8 mouse cellular contexts compared by ENCODE assay signal in genomic region chr9:44084236-44084635, GRCm38 (mm10). TPM values are rescaled to one million over a fixed set of nuclear protein-coding genes. Genes with fewer than 3 reads are reported as not detected.
DNase-seq lines count a peak whose midpoint lies in the region; ATAC-seq and TF ChIP-seq lines count a peak whose summit lies in the region.

No protein-coding gene starts in this region.

- peak overlapping the region; percentile 96 for H3K27ac ChIP-seq in liver, adult 2 months (replicated peaks; ENCODE audit: insufficient read depth, low read depth, low read length)
- peak overlapping the region; percentile 85 for H3K27ac ChIP-seq in cortical plate, adult 2 months (ENCODE audit: insufficient read depth, low read length)
- H3K27ac ChIP-seq in intestine, embryonic 15.5 days: peak overlapping the region; percentile 66
- no peak overlapping the region for H3K27ac ChIP-seq in neural tube, embryonic 14.5 days (ENCODE audit: low read depth, low read length)

- H3K36me3 ChIP-seq in liver, adult 2 months (ENCODE audit: control insufficient read depth, insufficient read depth, low read length): no peaks in the 10 kb centered on the region
- H3K36me3 ChIP-seq in intestine, embryonic 15.5 days: no peaks in the 10 kb centered on the region
- no peaks in the 10 kb centered on the region for H3K36me3 ChIP-seq in neural tube, embryonic 14.5 days (ENCODE audit: control insufficient read depth, insufficient read depth, low read length)

- H3K9ac ChIP-seq in liver, adult 2 months (ENCODE audit: low read depth, low read length): peak overlapping the region; percentile 70
- peak overlapping the region; percentile 60 for H3K9ac ChIP-seq in intestine, embryonic 15.5 days
- no peak overlapping the region; the same call in 1 of the 2 replicates for H3K9ac ChIP-seq in neural tube, embryonic 14.5 days (replicated peaks; ENCODE audit: low read depth, low read length)

- H3K9me3 ChIP-seq in intestine, embryonic 15.5 days: no peaks in the 10 kb centered on the region
- no peaks in the 10 kb centered on the region for H3K9me3 ChIP-seq in neural tube, embryonic 14.5 days (ENCODE audit: control insufficient read depth, low read length)

- H3K27me3 ChIP-seq in liver, adult 2 months (ENCODE audit: control insufficient read depth, insufficient read depth, low read length): no peaks in the 10 kb centered on the region
- H3K27me3 ChIP-seq in intestine, embryonic 15.5 days (replicated peaks): no peaks in the 10 kb centered on the region
- peaks cover 3% of the 10 kb centered on the region for H3K27me3 ChIP-seq in neural tube, embryonic 14.5 days (ENCODE audit: control insufficient read depth, insufficient read depth, low read length)

- peak overlapping the region; percentile 96 for H3K4me2 ChIP-seq in intestine, embryonic 15.5 days (replicated peaks)
- peak overlapping the region; percentile 99 for H3K4me2 ChIP-seq in neural tube, embryonic 14.5 days (ENCODE audit: low read depth, low read length)

- H3K4me1 ChIP-seq in liver, adult 2 months (ENCODE audit: control insufficient read depth, insufficient read depth, low read length): peaks cover 23% of the 10 kb centered on the region
- peaks cover 21% of the 10 kb centered on the region for H3K4me1 ChIP-seq in cortical plate, adult 2 months (ENCODE audit: control insufficient read depth, insufficient read depth, low read length)
- H3K4me1 ChIP-seq in intestine, embryonic 15.5 days (replicated peaks): peaks cover 49% of the 10 kb centered on the region
- peaks cover 7% of the 10 kb centered on the region; the same call in 1 of the 2 replicates for H3K4me1 ChIP-seq in neural tube, embryonic 14.5 days (ENCODE audit: control insufficient read depth, insufficient read depth, low read length)

- DNase-seq in liver, adult 2 months (ENCODE audit: extremely low read depth, low read depth, low spot score): peak; percentile 78
- no peak for DNase-seq in liver
- DNase-seq in adrenal gland, postnatal 36 days: no peak
- DNase-seq in left cerebral cortex, adult 18-20 months (ENCODE audit: low spot score in 2 of 2): no peak
- no peak for DNase-seq in right cerebral cortex, postnatal 14 days

- no peak for TF ChIP-seq POLR2A in liver, adult 2 months (IDR thresholded peaks at IDR 0.05; ENCODE audit: extremely low read depth, insufficient read depth, low read length)
- no peak for TF ChIP-seq POLR2A in cortical plate, adult 2 months (IDR thresholded peaks at IDR 0.05; ENCODE audit: extremely low read depth, insufficient read depth, low read length)

- peak overlapping the region; percentile 54 for H3K4me3 ChIP-seq in liver, adult 2 months (ENCODE audit: insufficient read depth, low read depth, low read length)
- peak overlapping the region; percentile 53 for H3K4me3 ChIP-seq in cortical plate, adult 2 months (ENCODE audit: insufficient read depth, low read length)
- H3K4me3 ChIP-seq in intestine, embryonic 15.5 days (replicated peaks): peak overlapping the region; percentile 52
- peak overlapping the region; percentile 48 for H3K4me3 ChIP-seq in neural tube, embryonic 14.5 days (ENCODE audit: low read depth, low read length)

- 3% methylated on average over 14 of the region's 14 CpGs for WGBS in liver, adult 2 months
- WGBS in intestine, embryonic 15.5 days: under 1% methylated on average over 14 of the region's 14 CpGs
- WGBS in neural tube, embryonic 14.5 days: 2% methylated on average over 14 of the region's 14 CpGs

- TF ChIP-seq CTCF in liver, adult 2 months (IDR thresholded peaks at IDR 0.05; ENCODE audit: low read depth, low read length): no peak
- no peak for TF ChIP-seq CTCF in cortical plate, adult 2 months (IDR thresholded peaks at IDR 0.05; ENCODE audit: extremely low read depth, insufficient read depth, low read length)

- peak; percentile 46; the same call in 1 of the 2 replicates for ATAC-seq in intestine, embryonic 15.5 days
- ATAC-seq in neural tube, embryonic 14.5 days (ENCODE audit: low read depth): 0 out of 2 replicates have a peak, but pooled peaks have one; percentile 18

- peaks cover 6% of the 10 kb centered on the region; the same call in 1 of the 2 replicates for H3K79me2 ChIP-seq in liver, adult 2 months (ENCODE audit: control insufficient read depth, insufficient read depth, low read length)

RNA-seq across cellular contexts. Expression of gene Mfrp, which starts 17.3 kb away (rescaled TPM):
- under 0.01 TPM in 1 of 2 replicates, not detected in the other for total RNA-seq in liver, adult 2 months (2014; rRNA removed)
- polyA plus RNA-seq in liver, adult 2 months (2012; rRNA removed): not detected in 2 replicates
- polyA plus RNA-seq in cortical plate, adult 2 months (2012; rRNA removed): 0.15 and 0.35 TPM in 2 replicates
- 0.06 and 0.10 TPM in 2 replicates for polyA plus RNA-seq in intestine, embryonic 15.5 days (2015; fragmentation: Nextera tagmentation; extraction: Ambion mirVana)
- polyA plus RNA-seq in neural tube, embryonic 14.5 days (2014; fragmentation: Nextera tagmentation; extraction: Ambion mirVana): not detected in 2 replicates
- under 1 TPM in 1 of 2 experiments, not detected in 1; 0.10 TPM for total RNA-seq in adrenal gland, postnatal 36 days (2021)
- under 1 TPM in 1 of 2 experiments, not detected in 1; 0.16 TPM for total RNA-seq in left cerebral cortex, adult 18-20 months (2021)

RNA-seq across cellular contexts. Expression of gene Usp2, which starts 17.4 kb away (rescaled TPM):
- 9.9 and 13.6 TPM in 2 replicates for total RNA-seq in liver, adult 2 months (2014; rRNA removed)
- 1.6 and 3.1 TPM in 2 replicates for polyA plus RNA-seq in liver, adult 2 months (2012; rRNA removed)
- 50.1 and 50.9 TPM in 2 replicates for polyA plus RNA-seq in cortical plate, adult 2 months (2012; rRNA removed)
- polyA plus RNA-seq in intestine, embryonic 15.5 days (2015; fragmentation: Nextera tagmentation; extraction: Ambion mirVana): 10.8 and 16.6 TPM in 2 replicates
- 9.4 and 11.7 TPM in 2 replicates for polyA plus RNA-seq in neural tube, embryonic 14.5 days (2014; fragmentation: Nextera tagmentation; extraction: Ambion mirVana)
- 10 to 100 TPM; 47.3 to 75.2 TPM for total RNA-seq in adrenal gland, postnatal 36 days (2021)
- 10 to 100 TPM; 79.1 to 86.3 TPM for total RNA-seq in left cerebral cortex, adult 18-20 months (2021)

RNA-seq across cellular contexts. Expression of gene C1qtnf5, which starts 22.8 kb away (rescaled TPM):
- 2.7 and 3.0 TPM in 2 replicates for total RNA-seq in liver, adult 2 months (2014; rRNA removed)
- polyA plus RNA-seq in liver, adult 2 months (2012; rRNA removed): 5.6 and 5.7 TPM in 2 replicates
- polyA plus RNA-seq in cortical plate, adult 2 months (2012; rRNA removed): 24.7 and 30.5 TPM in 2 replicates
- polyA plus RNA-seq in intestine, embryonic 15.5 days (2015; fragmentation: Nextera tagmentation; extraction: Ambion mirVana): 3.1 and 3.5 TPM in 2 replicates
- 6.7 and 8.0 TPM in 2 replicates for polyA plus RNA-seq in neural tube, embryonic 14.5 days (2014; fragmentation: Nextera tagmentation; extraction: Ambion mirVana)
- 10 to 100 TPM; 13.0 to 20.4 TPM for total RNA-seq in adrenal gland, postnatal 36 days (2021)
- 10 to 100 TPM; 18.1 to 23.2 TPM for total RNA-seq in left cerebral cortex, adult 18-20 months (2021)

RNA-seq across cellular contexts. Expression of gene Gm49380, which starts 29.1 kb away (rescaled TPM):
- total RNA-seq in liver, adult 2 months (2014; rRNA removed): 0.09 TPM in 1 of 2 replicates, not detected in the other
- polyA plus RNA-seq in liver, adult 2 months (2012; rRNA removed): not detected in 2 replicates
- polyA plus RNA-seq in cortical plate, adult 2 months (2012; rRNA removed): 0.10 and 0.19 TPM in 2 replicates
- polyA plus RNA-seq in intestine, embryonic 15.5 days (2015; fragmentation: Nextera tagmentation; extraction: Ambion mirVana): 0.10 TPM in 1 of 2 replicates, not detected in the other
- polyA plus RNA-seq in neural tube, embryonic 14.5 days (2014; fragmentation: Nextera tagmentation; extraction: Ambion mirVana): 0.08 and 0.10 TPM in 2 replicates
- total RNA-seq in adrenal gland, postnatal 36 days (2021): under 1 TPM; 0.70 to 0.76 TPM
- under 1 TPM; 0.14 to 0.42 TPM for total RNA-seq in left cerebral cortex, adult 18-20 months (2021)

RNA-seq across cellular contexts. Expression of gene Rnf26, which starts 29.1 kb away (rescaled TPM):
- total RNA-seq in liver, adult 2 months (2014; rRNA removed): 3.1 and 5.0 TPM in 2 replicates
- 16.7 and 19.0 TPM in 2 replicates for polyA plus RNA-seq in liver, adult 2 months (2012; rRNA removed)
- polyA plus RNA-seq in cortical plate, adult 2 months (2012; rRNA removed): 29.5 and 30.3 TPM in 2 replicates
- polyA plus RNA-seq in intestine, embryonic 15.5 days (2015; fragmentation: Nextera tagmentation; extraction: Ambion mirVana): 56.9 and 57.9 TPM in 2 replicates
- 28.9 and 32.6 TPM in 2 replicates for polyA plus RNA-seq in neural tube, embryonic 14.5 days (2014; fragmentation: Nextera tagmentation; extraction: Ambion mirVana)
- total RNA-seq in adrenal gland, postnatal 36 days (2021): 10 to 100 TPM; 28.0 to 32.7 TPM
- total RNA-seq in left cerebral cortex, adult 18-20 months (2021): 10 to 100 TPM; 28.7 to 31.9 TPM
